Mouse (Mus musculus): ENCODE data around the gene Krtap5-4.
"Not testable (repeated sequence)": the region's sequence is repeated elsewhere in the genome, so short reads cannot be mapped to it uniquely, and the experiment has no call there.

Krtap5-4 gene

GRCm38 (mm10) chr7:142322641-142323040, 19.3 kb downstream of the Krtap5-4 start:
- DNase-seq: no peak

GRCm38 (mm10) chr7:142323396-142324117, 20.2 kb downstream of the Krtap5-4 start:
- DNase-seq: no peak

- DNase-seq: no peak
Observed at GRCm38 (mm10) chr7:142326714-142327445, 23.5 kb downstream of the Krtap5-4 start.

- no peak for DNase-seq
Observed at GRCm38 (mm10) chr7:142328507-142328906, 25.2 kb downstream of the Krtap5-4 start.

- peak in 1 of 2 experiments; percentile 16 for DNase-seq
Observed at GRCm38 (mm10) chr7:142330271-142330724, 26.9 kb downstream of the Krtap5-4 start.

GRCm38 (mm10) chr7:142331281-142331680, 27.9 kb downstream of the Krtap5-4 start:
- no peak for DNase-seq

GRCm38 (mm10) chr7:142332741-142333140, 29.4 kb downstream of the Krtap5-4 start:
- not testable (repeated sequence) for DNase-seq

- peak; percentile 93 to 94 for DNase-seq
Observed at GRCm38 (mm10) chr7:142334246-142334645, 30.9 kb downstream of the Krtap5-4 start.

- DNase-seq: peak; percentile 78 to 89
Observed at GRCm38 (mm10) chr7:142335151-142335550, 31.8 kb downstream of the Krtap5-4 start.

GRCm38 (mm10) chr7:142340269-142340970, 37.1 kb downstream of the Krtap5-4 start:
- DNase-seq: no peak

GRCm38 (mm10) chr7:142341564-142342246, 38.4 kb downstream of the Krtap5-4 start:
- no peak for DNase-seq

GRCm38 (mm10) chr7:142342247-142342640, 38.9 kb downstream of the Krtap5-4 start:
- DNase-seq: no peak

GRCm38 (mm10) chr7:142347542-142347941, 44.2 kb downstream of the Krtap5-4 start:
- DNase-seq: no peak

- no peak for DNase-seq
Observed at GRCm38 (mm10) chr7:142349308-142349961, 46.1 kb downstream of the Krtap5-4 start.

GRCm38 (mm10) chr7:142351569-142351968, 48.2 kb downstream of the Krtap5-4 start:
- no peak for DNase-seq

GRCm38 (mm10) chr7:142353854-142354253, 50.5 kb downstream of the Krtap5-4 start:
- no peak for DNase-seq
